ENCODE assay signal across 26 mouse cellular contexts in genomic region chr8:96835532-96835931, GRCm38 (mm10).
"Had no signal": no experiment of that assay in that cellular context is flagged by ENCODE, and none has a peak within 500 bp of the region (broad histone marks: within the 10 kb centered on the region; RNA-seq: fewer than 3 reads in every experiment).

No protein-coding gene starts in this region.

- H3K9me3 ChIP-seq: heart, embryonic 13.5 days; heart, embryonic 15.5 days; hindbrain, embryonic 13.5 days; hindbrain, embryonic 15.5 days; kidney, embryonic 15.5 days; limb, embryonic 13.5 days; limb, embryonic 15.5 days; liver, embryonic 12.5 days had no signal

- ATAC-seq: hindbrain, postnatal 0 days; intestine, embryonic 16.5 days; liver, embryonic 12.5 days had no signal

- H3K36me3 ChIP-seq: heart, embryonic 13.5 days; heart, embryonic 15.5 days; hindbrain, embryonic 13.5 days; hindbrain, embryonic 15.5 days; kidney, embryonic 15.5 days; limb, embryonic 13.5 days; limb, embryonic 15.5 days; liver, embryonic 12.5 days had no signal

- H3K27me3 ChIP-seq: heart, embryonic 13.5 days; heart, embryonic 15.5 days; hindbrain, embryonic 13.5 days; hindbrain, embryonic 15.5 days; kidney, embryonic 15.5 days; limb, embryonic 13.5 days; limb, embryonic 15.5 days; liver, embryonic 12.5 days had no signal

- DNase-seq: gastrocnemius, postnatal 14 days; gastrocnemius, postnatal 36 days; heart, adult 11 months; heart, adult 2 months; heart, postnatal 14 days; heart, postnatal 36 days; kidney, adult 11 months; kidney, adult 2 months; kidney, adult 9 months; kidney, postnatal 14 days; kidney, postnatal 36 days; layer of hippocampus, adult 9-11 months; layer of hippocampus, postnatal 36 days; left cerebral cortex, postnatal 4 days had no signal

- H3K4me1 ChIP-seq: heart, embryonic 13.5 days; heart, embryonic 15.5 days; hindbrain, embryonic 13.5 days; hindbrain, embryonic 15.5 days; kidney, embryonic 15.5 days; limb, embryonic 13.5 days; limb, embryonic 15.5 days; liver, embryonic 12.5 days had no signal

- H3K27ac ChIP-seq: heart, adult 2 months; heart, embryonic 13.5 days; heart, embryonic 15.5 days; hindbrain, embryonic 13.5 days; hindbrain, embryonic 15.5 days; hindbrain, postnatal 0 days; kidney, embryonic 15.5 days; kidney, postnatal 0 days; limb, embryonic 13.5 days; limb, embryonic 15.5 days; liver, embryonic 12.5 days had no signal

- H3K4me3 ChIP-seq: heart, adult 2 months; heart, embryonic 13.5 days; heart, embryonic 15.5 days; hindbrain, embryonic 13.5 days; hindbrain, embryonic 15.5 days; kidney, embryonic 15.5 days; limb, embryonic 13.5 days; limb, embryonic 15.5 days; liver, embryonic 12.5 days had no signal

- H3K4me2 ChIP-seq: heart, embryonic 11.5 days; heart, embryonic 13.5 days; heart, embryonic 15.5 days; hindbrain, embryonic 13.5 days; hindbrain, embryonic 15.5 days; kidney, embryonic 15.5 days; limb, embryonic 13.5 days; limb, embryonic 15.5 days; liver, embryonic 12.5 days had no signal

- H3K9ac ChIP-seq: heart, embryonic 13.5 days; heart, embryonic 15.5 days; hindbrain, embryonic 13.5 days; hindbrain, embryonic 15.5 days; kidney, embryonic 15.5 days; limb, embryonic 13.5 days; limb, embryonic 15.5 days; liver, embryonic 12.5 days had no signal
